Comparison of ENCODE assay signal across 27 mouse cellular contexts in the genomic region with DNA sequence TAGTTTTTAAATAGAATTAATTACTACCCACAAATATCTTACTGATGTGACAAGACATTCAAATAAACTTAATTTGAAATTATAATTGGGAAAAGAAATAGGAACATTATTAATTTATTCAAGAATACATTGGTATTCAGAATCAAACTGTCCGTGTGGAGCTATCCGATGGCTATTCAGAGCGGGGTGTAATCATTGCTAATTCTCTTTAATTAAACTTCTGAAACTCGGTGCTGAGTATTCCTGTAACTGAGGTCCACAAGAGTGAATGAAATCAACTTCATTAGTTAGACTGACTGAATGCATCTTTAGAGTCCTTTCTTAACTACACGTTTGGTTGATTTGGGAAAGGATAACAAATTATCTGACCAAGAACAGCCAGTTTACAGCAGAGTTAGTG.
"Had no signal": no experiment of that assay in that cellular context is flagged by ENCODE, and none has a peak within 500 bp of the region (broad histone marks: within the 10 kb centered on the region; RNA-seq: fewer than 3 reads in every experiment).

No protein-coding gene starts in this region.

- H3K36me3 ChIP-seq: embryonic facial prominence, embryonic 10.5 days; embryonic facial prominence, embryonic 12.5 days; embryonic facial prominence, embryonic 13.5 days; embryonic facial prominence, embryonic 15.5 days; forebrain, embryonic 10.5 days; heart, embryonic 10.5 days; heart, embryonic 12.5 days had no signal

- H3K4me1 ChIP-seq: embryonic facial prominence, embryonic 13.5 days; embryonic facial prominence, embryonic 15.5 days; forebrain, embryonic 10.5 days; heart, embryonic 10.5 days had no signal

- DNase-seq: cerebellum, adult 2 months; cerebellum, adult 8-10 months; cerebellum, adult 9-10 months; cerebellum, adult 9-11 months; cerebellum, postnatal 10 days; cerebellum, postnatal 14 days; cerebellum, postnatal 25 days; cerebellum, postnatal 36 days; embryo, embryonic 11 days; forebrain, postnatal 0 days; gastrocnemius, adult 2 months; gastrocnemius, postnatal 10 days; gastrocnemius, postnatal 14 days; gastrocnemius, postnatal 25 days; gastrocnemius, postnatal 36 days; heart, adult 11 months; heart, adult 18-20 months; heart, adult 2 months had no signal

- H3K4me3 ChIP-seq: embryonic facial prominence, embryonic 10.5 days; embryonic facial prominence, embryonic 12.5 days; embryonic facial prominence, embryonic 13.5 days; embryonic facial prominence, embryonic 15.5 days; erythroblast, embryonic 14.5 days; forebrain, embryonic 10.5 days; gastrocnemius, adult 2 months; heart, adult 2 months; heart, embryonic 10.5 days; heart, embryonic 12.5 days had no signal

- H3K9ac ChIP-seq: embryonic facial prominence, embryonic 12.5 days; embryonic facial prominence, embryonic 13.5 days; embryonic facial prominence, embryonic 15.5 days; forebrain, postnatal 0 days; heart, embryonic 12.5 days had no signal

- ATAC-seq: forebrain, postnatal 0 days had no signal

- H3K4me2 ChIP-seq: embryonic facial prominence, embryonic 12.5 days; embryonic facial prominence, embryonic 13.5 days; embryonic facial prominence, embryonic 15.5 days; heart, embryonic 11.5 days; heart, embryonic 12.5 days had no signal

- H3K27ac ChIP-seq: embryonic facial prominence, embryonic 10.5 days; embryonic facial prominence, embryonic 12.5 days; embryonic facial prominence, embryonic 13.5 days; embryonic facial prominence, embryonic 15.5 days; forebrain, embryonic 10.5 days; gastrocnemius, adult 2 months; heart, adult 2 months; heart, embryonic 10.5 days had no signal

- H3K9me3 ChIP-seq: embryonic facial prominence, embryonic 10.5 days; embryonic facial prominence, embryonic 12.5 days; embryonic facial prominence, embryonic 13.5 days; embryonic facial prominence, embryonic 15.5 days; forebrain, embryonic 10.5 days; heart, embryonic 10.5 days; heart, embryonic 12.5 days had no signal

- H3K27me3 ChIP-seq: embryonic facial prominence, embryonic 12.5 days; embryonic facial prominence, embryonic 13.5 days; embryonic facial prominence, embryonic 15.5 days; heart, embryonic 12.5 days had no signal
